Mouse (Mus musculus) c-Kit-positive CD71-positive TER-119-positive erythroid progenitor cells, embryonic 14.5 days (primary cell): ENCODE data around the gene Ywhah.
A peak's percentile ranks its signal among the peaks of the same experiment; 100 is the strongest.
"Not testable (repeated sequence)": the region's sequence is repeated elsewhere in the genome, so short reads cannot be mapped to it uniquely, and the experiment has no call there.

Experiments used
- DNase-seq: peaks from one replicate; pipeline ENCODE4 v3.0.0-alpha.2; 2013; ENCODE audit warnings: low spot score

Gene Ywhah

GRCm38 (mm10) chr5:33011132-33012106 lies 7.2 kb upstream of the Ywhah start:
- no peak for DNase-seq

- DNase-seq = no peak
These were observed 4.5 kb upstream of the Ywhah start for GRCm38 (mm10) chr5:33014096-33014495.

GRCm38 (mm10) chr5:33015579-33015978 lies 3.0 kb upstream of the Ywhah start:
- no peak for DNase-seq

- peak; percentile 42 for DNase-seq
These were observed 441 bp upstream of the Ywhah start for GRCm38 (mm10) chr5:33018189-33018560.

- DNase-seq = no peak
These were observed 808 bp downstream of the Ywhah start for GRCm38 (mm10) chr5:33019426-33019821.

- DNase-seq = peak; percentile 42
These were observed 3.0 kb downstream of the Ywhah start for GRCm38 (mm10) chr5:33021622-33022021.

GRCm38 (mm10) chr5:33023337-33023736 lies 4.7 kb downstream of the Ywhah start:
- DNase-seq = no peak

- DNase-seq = no peak
These were observed 5.9 kb downstream of the Ywhah start for GRCm38 (mm10) chr5:33024474-33024873.

- DNase-seq = no peak
These were observed 10.0 kb downstream of the Ywhah start for GRCm38 (mm10) chr5:33028656-33029055.

- DNase-seq = no peak
These were observed 12.0 kb downstream of the Ywhah start for GRCm38 (mm10) chr5:33030425-33031175.

- DNase-seq = no peak
These were observed 13.6 kb downstream of the Ywhah start for GRCm38 (mm10) chr5:33032036-33032773.

GRCm38 (mm10) chr5:33033121-33033520 lies 14.5 kb downstream of the Ywhah start:
- DNase-seq = peak; percentile 86

- peak; percentile 59 for DNase-seq
These were observed 15.0 kb downstream of the Ywhah start for GRCm38 (mm10) chr5:33033633-33034032.

GRCm38 (mm10) chr5:33034100-33034499 lies 15.5 kb downstream of the Ywhah start:
- DNase-seq = peak; percentile 55

- DNase-seq = no peak
These were observed 16.3 kb downstream of the Ywhah start for GRCm38 (mm10) chr5:33034916-33035315.

GRCm38 (mm10) chr5:33038656-33039509 lies 20.3 kb downstream of the Ywhah start:
- DNase-seq = no peak

- peak; percentile 72 for DNase-seq
These were observed 20.9 kb downstream of the Ywhah start for GRCm38 (mm10) chr5:33039510-33039911.

- DNase-seq = not testable (repeated sequence)
These were observed 22.1 kb downstream of the Ywhah start for GRCm38 (mm10) chr5:33040735-33041134.

- no peak for DNase-seq
These were observed 24.8 kb downstream of the Ywhah start for GRCm38 (mm10) chr5:33043397-33043796.

- no peak for DNase-seq
These were observed 26.2 kb downstream of the Ywhah start for GRCm38 (mm10) chr5:33044636-33045315.

GRCm38 (mm10) chr5:33045316-33045705 lies 26.7 kb downstream of the Ywhah start:
- no peak for DNase-seq
